Mouse (Mus musculus) heart, embryonic 14.5 days (tissue): ENCODE measurements at regions not wholly inside any gene's neighbourhood (a gene's known extent, or its start where the extent isn't known, plus 50 kb on each side); places are given as distances from the start of the nearest gene placed in this dataset.
"Not testable (repeated sequence)": the region's sequence is repeated elsewhere in the genome, so short reads cannot be mapped to it uniquely, and the experiment has no call there.

ENCODE experiments used
- ATAC-seq: fragments of 200-750 bp; cut with Nextera tagmentation; 2 replicates; pipeline ENCODE4 v1.8.0; 2017; ENCODE audit warnings: low read depth, moderate TSS enrichment; ENCODE audit not compliant: insufficient number of reproducible peaks, insufficient read depth, low FRiP score
- H3K27ac ChIP-seq, 2 experiments: fragments of 200-500 bp in 1 of 2; fragments of 300-500 bp in 1 of 2; sonication (generic) in 1 of 2; replicated peaks in 1 of 2; 2 replicates each; pipeline ENCODE4 v1.5.1; 2012 to 2014; ENCODE audit warnings: low read depth in 2 of 2, low read length in 2 of 2, control low read depth in 1 of 2, mild to moderate bottlenecking in 1 of 2, mixed read lengths in 1 of 2; ENCODE audit not compliant: control insufficient read depth in 1 of 2, insufficient read depth in 1 of 2
- H3K27me3 ChIP-seq: fragments of 300-500 bp; sonication (generic); 2 replicates; pipeline ENCODE4 v1.6.1; 2014; ENCODE audit warnings: mild to moderate bottlenecking, low read length, control low read depth; ENCODE audit not compliant: control insufficient read depth, insufficient read depth
- H3K36me3 ChIP-seq: fragments of 300-500 bp; sonication (generic); 2 replicates; pipeline ENCODE4 v1.6.1; 2014; ENCODE audit warnings: mild to moderate bottlenecking, control low read depth, low read length, mixed read lengths; ENCODE audit not compliant: control insufficient read depth, insufficient read depth
- H3K4me1 ChIP-seq, 2 experiments: fragments of 200-500 bp in 1 of 2; fragments of 300-500 bp in 1 of 2; sonication (generic) in 1 of 2; 2 replicates each; pipeline ENCODE4 v1.6.1; 2012 to 2014; ENCODE audit warnings: low read length in 2 of 2, control low read depth in 1 of 2, mixed read lengths in 1 of 2; ENCODE audit not compliant: control insufficient read depth in 2 of 2, insufficient read depth in 2 of 2
- H3K4me2 ChIP-seq: fragments of 300-500 bp; sonication (generic); 2 replicates; pipeline ENCODE4 v1.6.1; 2014; ENCODE audit warnings: mild to moderate bottlenecking, low read length
- H3K4me3 ChIP-seq, 2 experiments: fragments of 200-500 bp in 1 of 2; fragments of 300-500 bp in 1 of 2; sonication (generic) in 1 of 2; 2 replicates each; pipeline ENCODE4 v1.5.1; 2012 to 2014; ENCODE audit warnings: low read length in 2 of 2, mild to moderate bottlenecking in 2 of 2, control low read depth in 1 of 2, low read depth in 1 of 2, moderate library complexity in 1 of 2; ENCODE audit not compliant: control insufficient read depth in 1 of 2, insufficient read depth in 1 of 2
- H3K9ac ChIP-seq: fragments of 300-500 bp; sonication (generic); 2 replicates; pipeline ENCODE4 v1.6.1; 2014; ENCODE audit warnings: mild to moderate bottlenecking, low read length
- H3K9me3 ChIP-seq: fragments of 300-500 bp; sonication (generic); 2 replicates; pipeline ENCODE4 v1.6.1; 2016; ENCODE audit warnings: low read length, control low read depth; ENCODE audit not compliant: control insufficient read depth
- WGBS: fragments of 180-500 bp; shearing (Covaris S2); extraction: QIAGEN DNeasy Blood & Tissue Kit; methylation state at CpG from one replicate; pipeline ENCODE4 v1.1.7; 2014; 5-methylcytosine and 5-hydroxymethylcytosine counted together

DNA sequence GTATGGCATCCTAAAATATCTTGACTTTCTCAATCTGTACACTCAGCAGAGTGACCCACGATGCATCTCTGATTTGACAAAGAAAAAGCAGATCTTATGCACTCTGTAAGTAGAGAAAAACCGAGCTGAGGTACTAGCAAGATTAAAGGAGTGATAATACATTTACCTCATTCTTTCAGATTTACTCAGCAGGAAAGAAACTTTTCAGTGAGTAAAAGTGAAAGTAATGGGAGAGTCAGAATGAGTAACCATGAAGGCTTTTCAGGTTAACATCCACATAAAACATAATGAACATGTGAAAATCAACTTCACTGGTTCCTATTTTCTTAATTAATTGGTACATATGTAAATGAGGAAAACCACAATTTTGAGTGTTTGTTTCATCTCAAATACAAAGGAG is 162.1 kb downstream of the Dio2 start:
- Histone ChIP-seq H3K27ac (no peak overlapping the region), H3K4me3 (no peak overlapping the region), H3K9ac (no peak overlapping the region), H3K9me3 (no peaks in the 10 kb centered on the region), H3K4me1 (no peaks in the 10 kb centered on the region), H3K36me3 (no peaks in the 10 kb centered on the region), H3K4me2 (no peak overlapping the region), H3K27me3 (no peaks in the 10 kb centered on the region)
- 53% methylated on average over 2 of the region's 2 CpGs for WGBS
- ATAC-seq, result no peak

DNA sequence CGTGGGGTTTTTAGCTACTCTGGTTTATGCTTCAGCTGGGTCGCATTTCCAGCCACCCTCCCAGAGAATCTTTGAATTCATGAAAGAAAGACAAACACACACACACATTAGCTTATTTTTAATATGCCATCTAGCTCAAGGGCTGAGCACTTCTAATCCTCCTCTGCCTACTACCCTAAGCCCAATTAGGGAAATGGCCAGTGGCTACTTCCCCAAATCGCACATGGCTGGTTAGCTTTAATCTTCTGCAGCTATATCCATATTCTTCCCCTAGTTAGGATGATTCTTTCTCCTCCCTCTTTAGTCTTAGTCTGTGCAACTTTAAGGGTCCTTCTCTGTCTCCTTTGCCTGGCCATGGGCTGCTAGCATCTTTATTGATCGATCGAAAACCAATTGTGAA is 166.3 kb downstream of the Dio2 start:
- no peak for ATAC-seq
- WGBS, result 90% methylated on average over 5 of the region's 5 CpGs
- Histone ChIP-seq H3K9me3 (no peaks in the 10 kb centered on the region), H3K4me2 (no peak overlapping the region), H3K4me3 (no peak overlapping the region), H3K27ac (no peak overlapping the region), H3K9ac (no peak overlapping the region), H3K27me3 (no peaks in the 10 kb centered on the region), H3K4me1 (0 out of 4 replicates have a peak, but pooled peaks cover 0 to 2% of the 10 kb centered on the region in 2 experiments), H3K36me3 (no peaks in the 10 kb centered on the region)

DNA sequence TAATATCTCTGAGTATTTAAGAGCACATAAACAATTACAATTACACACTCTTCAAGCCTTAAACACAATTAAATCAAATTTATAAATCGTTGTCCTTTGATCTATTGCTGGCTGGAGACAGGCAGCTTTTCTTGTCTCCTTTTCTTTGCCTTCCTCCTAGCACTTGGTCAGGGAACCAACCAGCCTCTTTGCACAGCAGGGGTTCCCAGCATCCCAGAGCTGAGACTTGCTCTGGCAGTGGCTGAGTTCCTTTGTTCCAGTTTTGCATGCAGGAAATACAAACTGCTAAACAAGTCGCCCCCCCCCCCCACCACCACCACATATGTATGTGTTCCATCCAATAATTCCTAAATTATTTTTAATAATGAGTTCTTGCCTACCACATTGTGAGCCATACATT is 166.7 kb downstream of the Dio2 start:
- 17% methylated on average over 2 of the region's 2 CpGs for WGBS
- no peak overlapping the region for H3K27ac ChIP-seq
- no peak overlapping the region for H3K4me2 ChIP-seq
- H3K27me3 ChIP-seq, result no peaks in the 10 kb centered on the region
- H3K4me3 ChIP-seq, result no peak overlapping the region
- ATAC-seq, result no peak
- H3K9ac ChIP-seq, result no peak overlapping the region
- 0 out of 4 replicates have a peak, but pooled peaks cover 0 to 2% of the 10 kb centered on the region in 2 experiments for H3K4me1 ChIP-seq
- no peaks in the 10 kb centered on the region for H3K36me3 ChIP-seq
- no peaks in the 10 kb centered on the region for H3K9me3 ChIP-seq

DNA sequence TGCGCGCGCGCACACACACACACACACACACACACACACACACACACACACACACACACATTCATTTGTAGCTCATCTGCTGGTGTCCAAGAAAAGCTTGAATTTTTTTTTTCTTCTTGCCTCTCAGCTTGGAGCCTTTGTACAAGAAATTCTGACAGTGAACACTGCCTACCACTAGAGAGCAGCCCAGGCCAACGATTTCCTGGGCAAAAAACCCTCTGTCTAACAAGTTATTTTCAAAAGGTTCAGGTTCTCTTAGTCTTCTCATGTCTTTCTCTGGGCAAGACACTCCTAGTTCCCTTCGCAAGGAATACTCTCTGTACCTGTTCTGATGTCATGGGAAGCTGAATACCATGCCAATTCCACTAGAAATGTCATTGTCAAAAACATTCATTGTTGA is 171.9 kb downstream of the Dio2 start:
- Histone ChIP-seq H3K27ac (no peak overlapping the region), H3K9ac (no peak overlapping the region), H3K4me3 (no peak overlapping the region), H3K4me1 (0 out of 4 replicates have a peak, but pooled peaks cover 0 to 2% of the 10 kb centered on the region in 2 experiments), H3K27me3 (no peaks in the 10 kb centered on the region), H3K4me2 (no peak overlapping the region), H3K9me3 (no peaks in the 10 kb centered on the region), H3K36me3 (no peaks in the 10 kb centered on the region)
- WGBS, result 81% methylated on average over 6 of the region's 6 CpGs
- no peak for ATAC-seq

DNA sequence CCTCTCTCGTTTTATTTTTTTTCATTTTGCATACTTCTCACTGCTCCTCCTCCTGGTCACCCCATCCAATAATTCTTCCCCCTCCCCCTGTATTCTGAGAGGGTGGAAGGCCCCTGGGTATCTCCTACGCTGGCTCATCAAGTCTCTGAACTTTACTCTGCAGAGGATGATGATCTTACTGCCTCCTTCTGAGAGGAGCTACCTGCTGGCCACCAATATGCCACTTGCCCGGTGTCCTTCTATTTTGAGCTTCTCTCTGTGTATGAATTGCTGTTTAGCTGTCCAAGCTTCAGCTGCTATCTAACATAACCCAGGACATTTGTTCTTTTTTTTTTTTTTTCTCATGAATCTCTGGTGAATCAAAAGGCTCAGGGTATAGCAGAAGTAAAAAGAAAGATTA is 173.2 kb downstream of the Dio2 start:
- Histone ChIP-seq H3K4me2 (no peak overlapping the region; the same call in 1 of the 2 replicates), H3K4me1 (no peaks in the 10 kb centered on the region), H3K36me3 (no peaks in the 10 kb centered on the region), H3K27ac (no peak overlapping the region), H3K9me3 (no peaks in the 10 kb centered on the region), H3K27me3 (no peaks in the 10 kb centered on the region), H3K4me3 (no peak overlapping the region), H3K9ac (no peak overlapping the region)
- ATAC-seq, result no peak
- 60% methylated on average over 3 of the region's 3 CpGs for WGBS

DNA sequence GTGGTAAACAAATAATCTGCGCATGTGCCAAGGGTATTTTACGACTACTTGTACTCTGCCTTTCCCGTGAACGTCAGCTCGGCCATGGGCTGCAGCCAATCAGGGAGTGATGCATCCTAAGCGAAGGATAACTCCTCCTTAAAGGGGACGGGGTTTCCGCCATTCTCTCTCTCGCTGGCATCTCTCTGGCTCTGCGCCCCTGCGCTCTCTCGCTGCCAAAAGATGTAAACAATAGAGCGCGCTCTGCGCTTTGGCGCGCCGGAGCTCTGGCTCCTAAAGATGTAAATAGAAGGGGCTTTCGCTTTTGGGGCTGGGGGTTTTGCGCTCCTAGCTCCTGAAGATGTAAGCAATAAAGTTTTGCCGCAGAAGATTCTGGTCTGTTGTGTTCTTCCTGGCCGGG is 173.6 kb downstream of the Dio2 start:
- not testable (repeated sequence) for H3K9ac ChIP-seq, H3K36me3 ChIP-seq, H3K27me3 ChIP-seq, H3K4me2 ChIP-seq, H3K9me3 ChIP-seq, ATAC-seq, H3K4me1 ChIP-seq, H3K27ac ChIP-seq, H3K4me3 ChIP-seq
- 90% methylated on average over 17 of the region's 22 CpGs for WGBS

DNA sequence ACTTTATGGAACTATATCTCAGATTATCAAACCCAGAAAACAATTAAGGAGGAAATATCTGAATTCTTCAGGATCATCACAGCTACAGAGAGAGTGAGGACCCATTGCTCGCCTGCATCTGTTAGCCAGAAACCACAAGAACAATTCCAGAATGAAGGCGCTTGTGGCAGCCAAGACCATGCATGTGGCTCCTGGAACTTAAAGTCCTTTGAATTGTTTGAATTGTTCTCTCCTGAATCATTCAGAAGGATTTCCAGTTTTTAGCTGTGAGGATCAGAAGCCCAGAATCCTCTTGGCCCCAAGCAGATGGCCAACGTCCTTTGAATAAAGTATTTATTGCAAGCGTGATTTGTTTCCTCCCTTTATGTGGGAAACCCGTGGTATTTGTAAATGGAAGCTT is 195.9 kb downstream of the Dio2 start:
- no peaks in the 10 kb centered on the region for H3K36me3 ChIP-seq
- no peak overlapping the region for H3K4me3 ChIP-seq
- H3K4me2 ChIP-seq, result no peak overlapping the region
- no peaks in the 10 kb centered on the region for H3K4me1 ChIP-seq
- 77% methylated on average over 5 of the region's 5 CpGs for WGBS
- ATAC-seq, result no peak
- H3K27ac ChIP-seq, result no peak overlapping the region
- H3K9ac ChIP-seq, result no peak overlapping the region
- no peaks in the 10 kb centered on the region for H3K9me3 ChIP-seq
- no peaks in the 10 kb centered on the region for H3K27me3 ChIP-seq
